Mouse (Mus musculus) olfactory bulb, adult 2 months (tissue): ENCODE results near the gene Cdh13. TPM values are rescaled to one million over a fixed set of nuclear protein-coding genes. Genes with fewer than 3 reads are reported as not detected.

Source experiments
- H3K27ac ChIP-seq: fragments of 200-500 bp; 2 replicates; pipeline ENCODE4 v1.5.1; 2012; ENCODE audit warnings: low read depth, low read length; ENCODE audit not compliant: insufficient read depth
- H3K4me1 ChIP-seq: fragments of 200-500 bp; 2 replicates; pipeline ENCODE4 v1.6.1; 2012; ENCODE audit warnings: low read length; ENCODE audit not compliant: control insufficient read depth, insufficient read depth
- H3K4me3 ChIP-seq: fragments of 200-500 bp; 2 replicates; pipeline ENCODE4 v1.5.1; 2012; ENCODE audit warnings: mild to moderate bottlenecking, low read depth, low read length, moderate library complexity; ENCODE audit not compliant: insufficient read depth
- CTCF ChIP-seq: fragments of 200-500 bp; IDR thresholded peaks from 2 replicates; pipeline ENCODE4 v1.5.1; 2012; ENCODE audit warnings: low read depth, mild to moderate bottlenecking, low read length, moderate library complexity; ENCODE audit not compliant: insufficient read depth
- POLR2A ChIP-seq: fragments of 200-500 bp; IDR thresholded peaks from 2 replicates; pipeline ENCODE4 v1.6.1; 2012; ENCODE audit warnings: mild to moderate bottlenecking, low read depth, low read length, moderate library complexity; ENCODE audit not compliant: insufficient read depth
- WGBS: fragments of 180-500 bp; shearing (Covaris S2); methylation state at CpG from one replicate; pipeline ENCODE4 v1.1.7; 2018; 5-methylcytosine and 5-hydroxymethylcytosine counted together
- polyA plus RNA-seq: library from polyadenylated mRNA; stranded (reverse); fragments of >200 nt; gene quantifications from 2 replicates; pipeline ENCODE4 v1.2.4, GENCODE M21; 2012; ENCODE audit warnings: low replicate concordance; ENCODE audit not compliant: missing spikeins, insufficient read depth, insufficient read length

Gene Cdh13
- polyA plus RNA-seq, 1 experiment = not detected

DNA sequence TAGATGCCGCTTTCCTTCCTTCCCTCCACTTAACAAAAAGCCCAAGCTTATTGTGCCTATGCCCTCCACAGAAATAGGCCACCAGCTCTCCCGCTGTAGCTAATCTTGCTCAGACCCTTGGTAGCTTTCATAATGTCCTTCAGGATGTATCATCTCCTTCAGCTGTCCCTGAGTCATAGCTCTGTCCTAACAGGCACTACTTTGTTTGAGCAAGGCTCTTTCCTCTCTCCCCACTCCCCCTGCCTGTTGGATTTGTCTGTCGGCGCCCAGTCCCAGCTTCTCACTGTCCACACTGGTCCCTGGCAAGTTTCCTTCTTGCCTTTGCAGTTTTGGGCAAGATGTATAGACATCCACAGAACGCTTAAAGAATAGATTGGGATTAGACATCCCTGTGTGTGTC, 100.8 kb downstream of the Cdh13 start:
- Histone ChIP-seq H3K4me3 (no peak overlapping the region), H3K4me1 (0 out of 2 replicates have a peak, but pooled peaks cover 2% of the 10 kb centered on the region), H3K27ac (no peak overlapping the region)
- 94% methylated on average over 5 of the region's 5 CpGs for WGBS
- TF ChIP-seq POLR2A (no peak), CTCF (no peak)

DNA sequence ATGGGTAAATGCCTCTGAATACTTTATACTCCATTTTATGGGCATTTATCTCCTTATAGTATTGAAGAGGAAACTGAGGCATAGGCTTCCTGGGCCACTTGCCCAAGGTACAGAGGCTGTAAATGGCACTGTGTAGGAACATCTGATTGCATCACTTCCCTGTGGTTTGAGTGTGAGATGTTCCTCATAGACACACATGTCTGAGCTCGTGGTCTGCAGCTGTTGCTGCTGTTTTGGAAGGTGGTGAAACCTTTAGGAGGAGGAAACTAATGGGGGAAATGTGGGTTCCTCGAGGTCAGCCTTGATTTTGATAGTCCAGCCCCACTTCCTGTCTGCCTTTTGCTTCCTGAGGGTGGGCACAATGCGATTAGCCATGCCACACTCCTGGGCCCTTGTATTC, 105.9 kb downstream of the Cdh13 start:
- Histone ChIP-seq H3K4me3 (no peak overlapping the region), H3K4me1 (no peaks in the 10 kb centered on the region)

DNA sequence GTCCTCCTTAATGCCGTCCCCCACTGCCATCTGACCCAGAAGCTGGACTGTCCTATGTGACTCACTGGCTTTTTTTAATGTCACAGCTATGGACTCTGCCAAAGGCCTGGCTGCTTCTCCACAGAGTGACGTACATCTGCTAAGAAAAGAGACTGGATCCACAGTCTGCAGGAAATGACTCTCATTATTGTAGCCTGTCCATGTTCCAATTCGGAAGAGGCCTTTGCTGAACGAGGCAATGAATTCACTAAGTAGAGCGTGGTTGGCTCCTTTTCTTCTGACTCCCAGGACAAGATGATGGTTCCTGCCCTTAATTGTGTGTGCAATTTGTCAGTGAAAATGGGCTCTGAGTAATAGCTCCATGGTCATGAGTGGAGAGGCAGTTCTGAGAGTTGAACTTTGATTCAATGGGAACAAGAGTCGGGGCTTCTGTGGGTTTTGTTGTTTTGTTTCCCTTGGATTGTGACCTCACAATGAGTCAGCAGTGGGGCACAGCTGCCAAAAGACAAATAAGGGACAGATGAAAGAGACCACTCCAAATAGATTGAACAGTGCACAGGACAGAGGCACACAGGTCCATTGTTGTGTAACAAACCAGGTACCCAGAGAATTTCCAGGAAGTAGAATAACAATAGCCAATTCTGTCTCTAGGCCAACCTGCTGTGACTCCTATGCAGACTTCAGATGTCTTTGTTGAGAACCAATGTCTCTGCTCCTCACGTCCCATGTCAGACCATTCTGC, 110.5 kb downstream of the Cdh13 start:
- no peak overlapping the region for H3K27ac ChIP-seq
- 70% methylated on average over 7 of the region's 7 CpGs for WGBS
- no peak overlapping the region for H3K4me3 ChIP-seq
- no peak for TF ChIP-seq POLR2A
- TF ChIP-seq CTCF = no peak
- H3K4me1 ChIP-seq = no peaks in the 10 kb centered on the region

More for the DNA sequence above, 105.9 kb downstream of the Cdh13 start:
- no peak overlapping the region for H3K27ac ChIP-seq
- TF ChIP-seq CTCF (no peak), POLR2A (no peak)
- WGBS = 82% methylated on average over 3 of the region's 3 CpGs

DNA sequence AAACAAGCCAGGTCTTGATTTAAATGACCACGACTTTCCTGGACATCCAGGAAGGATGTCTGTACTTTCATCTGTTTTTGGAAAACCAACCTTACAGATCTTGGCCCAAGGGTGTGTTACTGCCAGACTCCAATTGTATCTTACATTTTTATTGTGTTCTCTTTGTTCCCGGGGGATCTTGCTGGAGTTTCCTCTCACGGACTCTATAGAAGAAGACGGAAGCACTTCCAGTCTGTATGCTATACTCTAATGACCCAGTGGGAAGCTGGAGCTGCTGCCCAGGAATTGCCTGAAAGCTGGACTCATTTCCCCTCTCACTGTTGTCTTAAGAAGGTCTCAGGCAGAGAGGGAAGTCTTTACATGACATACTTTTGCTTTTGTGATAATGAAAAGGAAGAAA, 111.6 kb downstream of the Cdh13 start:
- Histone ChIP-seq H3K4me3 (no peak overlapping the region), H3K4me1 (no peaks in the 10 kb centered on the region), H3K27ac (no peak overlapping the region)
- 83% methylated on average over 4 of the region's 4 CpGs for WGBS
- TF ChIP-seq CTCF (no peak), POLR2A (no peak)

DNA sequence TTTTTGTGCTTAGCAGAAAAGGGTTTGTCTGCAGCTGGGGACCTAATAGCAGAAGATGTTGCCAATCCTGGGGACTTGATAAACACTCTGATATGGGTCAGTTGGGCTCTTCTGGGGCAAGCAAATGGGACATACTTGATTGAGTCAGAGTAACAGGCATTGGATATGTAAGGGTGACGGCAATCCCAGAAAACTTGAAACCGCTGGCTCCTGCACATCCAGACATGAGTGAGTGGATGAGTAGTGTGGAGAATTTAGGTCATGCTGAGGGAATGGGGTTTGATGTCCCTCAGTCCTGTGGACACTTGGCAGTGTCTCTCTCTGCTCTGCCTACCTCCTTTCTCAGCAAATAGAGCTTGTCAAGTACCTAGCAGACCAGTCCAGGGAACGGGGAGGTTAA, 121.3 kb downstream of the Cdh13 start:
- Histone ChIP-seq H3K4me1 (no peaks in the 10 kb centered on the region), H3K27ac (no peak overlapping the region), H3K4me3 (no peak overlapping the region)
- TF ChIP-seq CTCF = no peak
- no peak for TF ChIP-seq POLR2A
- WGBS = 92% methylated on average over 3 of the region's 3 CpGs

DNA sequence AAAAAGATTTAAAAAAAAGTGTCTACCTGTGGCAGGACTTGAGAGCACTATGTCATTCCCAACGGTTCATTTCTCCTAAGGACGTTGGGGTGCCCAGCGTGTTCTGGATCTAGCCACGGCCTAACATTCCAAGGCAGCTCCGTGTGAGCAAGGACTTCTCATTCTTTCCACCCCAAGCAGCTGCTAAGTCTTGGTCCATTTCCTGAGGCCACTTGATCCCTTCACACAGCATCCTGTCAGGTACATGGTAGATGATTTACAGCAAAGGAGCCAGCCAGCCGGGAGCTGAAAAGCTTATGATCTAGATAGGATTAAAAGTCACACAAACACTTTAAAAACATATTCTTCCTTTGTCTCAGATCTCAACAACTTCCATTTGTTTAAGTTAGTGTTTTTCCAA, 123.8 kb downstream of the Cdh13 start:
- Histone ChIP-seq H3K4me1 (no peaks in the 10 kb centered on the region), H3K27ac (no peak overlapping the region), H3K4me3 (no peak overlapping the region)
- WGBS = 91% methylated on average over 6 of the region's 6 CpGs
- TF ChIP-seq CTCF (no peak), POLR2A (no peak)

DNA sequence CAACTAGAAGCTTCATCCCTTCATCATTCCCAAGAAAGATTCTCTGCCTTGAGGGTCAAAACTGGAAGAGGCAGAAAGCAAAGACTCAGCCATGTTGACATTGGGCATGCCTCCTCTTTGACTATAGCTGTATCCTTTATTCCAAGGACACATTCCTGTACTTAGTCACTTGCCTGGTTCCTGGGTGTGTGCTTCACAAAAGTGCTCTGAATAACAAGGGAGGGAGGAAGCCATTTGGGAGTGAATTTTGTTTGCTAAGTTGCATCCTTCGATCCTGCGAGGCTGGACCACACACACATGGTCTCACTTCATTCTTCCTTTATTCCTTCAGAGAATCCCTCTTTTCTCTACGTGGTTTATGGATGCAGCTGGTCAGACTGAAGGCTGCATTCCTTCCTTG, 125.9 kb downstream of the Cdh13 start:
- Histone ChIP-seq H3K27ac (no peak overlapping the region), H3K4me1 (no peaks in the 10 kb centered on the region), H3K4me3 (no peak overlapping the region)
- 86% methylated on average over 3 of the region's 3 CpGs for WGBS
- TF ChIP-seq CTCF (no peak), POLR2A (no peak)

DNA sequence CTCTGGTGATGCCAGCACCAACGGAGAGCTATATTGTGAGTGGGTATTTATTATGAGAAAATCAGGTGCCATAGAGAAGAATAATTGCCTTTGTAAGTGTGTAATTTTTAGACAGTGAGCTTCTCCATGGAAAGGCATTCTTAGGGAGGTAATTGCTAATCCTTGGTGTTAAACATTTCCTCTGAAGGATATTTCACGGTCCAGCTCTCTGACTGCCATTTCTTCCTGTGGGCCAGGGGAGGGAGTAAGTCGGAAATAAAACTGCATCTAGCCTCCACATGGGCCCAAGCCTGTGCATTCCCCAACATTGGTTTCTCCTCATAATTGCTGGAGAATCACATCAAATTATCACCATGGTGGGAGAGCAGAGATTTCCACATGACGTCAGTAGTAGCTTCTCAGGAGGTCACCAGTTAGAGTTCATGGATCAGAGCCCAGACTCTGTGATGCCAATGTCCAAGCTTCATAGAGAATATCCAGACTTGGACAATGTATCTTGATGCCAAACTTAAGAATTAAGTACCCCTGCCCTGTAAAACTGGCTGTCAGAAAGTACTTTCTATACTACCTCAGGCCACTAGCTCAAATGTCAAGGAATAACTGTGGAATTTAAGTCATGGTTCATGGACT, 126.9 kb downstream of the Cdh13 start:
- WGBS = 65% methylated on average over 4 of the region's 4 CpGs
- Histone ChIP-seq H3K4me3 (no peak overlapping the region), H3K4me1 (no peaks in the 10 kb centered on the region), H3K27ac (no peak overlapping the region)
- TF ChIP-seq POLR2A (no peak), CTCF (no peak)

DNA sequence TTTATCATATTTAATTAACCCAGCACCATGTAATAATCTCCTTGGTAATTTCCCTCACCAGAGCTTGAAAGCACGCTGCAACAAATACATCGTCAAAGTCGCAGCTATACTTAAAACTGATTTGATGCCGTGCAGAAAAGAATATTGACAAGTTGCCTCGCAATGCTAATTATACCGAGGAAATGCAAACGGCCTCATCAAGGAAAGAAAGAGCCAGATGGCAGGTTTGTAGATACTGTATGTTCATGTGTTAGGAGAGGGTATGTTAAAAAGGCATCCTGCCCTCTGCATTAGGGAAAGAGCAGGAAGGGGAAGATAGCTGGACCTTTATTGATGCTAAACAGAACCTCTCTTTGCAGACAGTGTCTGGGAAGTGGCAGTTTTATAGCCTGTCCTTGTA, 132.1 kb downstream of the Cdh13 start:
- Histone ChIP-seq H3K4me3 (no peak overlapping the region), H3K27ac (no peak overlapping the region), H3K4me1 (no peaks in the 10 kb centered on the region)
- 58% methylated on average over 7 of the region's 7 CpGs for WGBS
- no peak for TF ChIP-seq POLR2A
- no peak for TF ChIP-seq CTCF

DNA sequence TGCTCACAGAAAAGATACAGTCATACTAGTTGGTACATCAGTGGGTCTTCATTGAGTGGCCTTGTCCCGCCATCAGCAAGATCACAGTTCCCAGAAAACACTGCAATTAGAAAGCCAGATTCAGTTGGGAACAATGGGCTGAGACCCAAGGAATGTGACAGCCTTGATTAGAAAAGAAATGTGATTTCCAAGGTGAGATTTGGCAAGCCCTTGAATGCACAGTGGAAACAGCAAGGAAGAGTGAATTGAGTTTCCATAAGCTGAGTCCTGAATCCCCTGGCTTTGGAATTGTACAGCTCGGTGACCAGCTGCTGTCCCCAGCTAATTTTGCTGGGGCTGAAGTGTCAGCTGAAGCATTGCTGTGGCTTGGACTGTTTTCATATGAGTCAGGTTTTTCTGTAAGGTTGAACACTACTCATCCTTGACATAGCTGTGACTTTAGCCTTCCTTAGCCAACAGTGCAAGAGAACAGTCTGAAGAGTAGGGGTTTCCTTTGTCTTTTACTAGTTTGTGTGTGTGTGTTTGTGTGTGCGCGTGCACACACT, 133.3 kb downstream of the Cdh13 start:
- no peaks in the 10 kb centered on the region for H3K4me1 ChIP-seq
- H3K27ac ChIP-seq = no peak overlapping the region
- WGBS = 93% methylated on average over 4 of the region's 4 CpGs
- H3K4me3 ChIP-seq = no peak overlapping the region
- no peak for TF ChIP-seq CTCF
- TF ChIP-seq POLR2A = no peak
